Mouse (Mus musculus) limb, embryonic 12.5 days (tissue): ENCODE measurements around the gene Lmod1. TPM values are rescaled to one million over a fixed set of nuclear protein-coding genes. Genes with fewer than 3 reads are reported as not detected.

Source experiments
- ATAC-seq: fragments of 200-750 bp; cut with Nextera tagmentation; 2 replicates; pipeline ENCODE4 v1.8.0; 2017; ENCODE audit warnings: low read depth, moderate TSS enrichment; ENCODE audit not compliant: insufficient number of reproducible peaks, insufficient read depth, low FRiP score, low TSS enrichment
- H3K27ac ChIP-seq: fragments of 300-500 bp; sonication (generic); 2 replicates; pipeline ENCODE4 v1.5.1; 2016; ENCODE audit warnings: mild to moderate bottlenecking, moderate library complexity
- H3K27me3 ChIP-seq: fragments of 300-500 bp; sonication (generic); 2 replicates; pipeline ENCODE4 v1.6.1; 2016; ENCODE audit warnings: mild to moderate bottlenecking, moderate library complexity
- H3K36me3 ChIP-seq: fragments of 300-500 bp; sonication (generic); 2 replicates; pipeline ENCODE4 v1.6.1; 2016; ENCODE audit warnings: mild to moderate bottlenecking, moderate library complexity
- H3K4me1 ChIP-seq: fragments of 300-500 bp; sonication (generic); replicated peaks from 2 replicates; pipeline ENCODE4 v1.6.1; 2016
- H3K4me2 ChIP-seq: fragments of 300-500 bp; sonication (generic); 2 replicates; pipeline ENCODE4 v1.6.1; 2016; ENCODE audit warnings: mild to moderate bottlenecking, moderate library complexity
- H3K4me3 ChIP-seq: fragments of 300-500 bp; sonication (generic); replicated peaks from 2 replicates; pipeline ENCODE4 v1.5.1; 2016; ENCODE audit warnings: mild to moderate bottlenecking
- H3K9ac ChIP-seq: fragments of 300-500 bp; sonication (generic); replicated peaks from 2 replicates; pipeline ENCODE4 v1.6.1; 2016; ENCODE audit warnings: mild to moderate bottlenecking, moderate library complexity
- H3K9me3 ChIP-seq: fragments of 300-500 bp; sonication (generic); 2 replicates; pipeline ENCODE4 v1.6.1; 2016; ENCODE audit warnings: mild to moderate bottlenecking, moderate library complexity
- WGBS: fragments of 180-500 bp; shearing (Covaris S2); methylation state at CpG from one replicate; pipeline ENCODE4 v1.1.7; 2016; 5-methylcytosine and 5-hydroxymethylcytosine counted together
- polyA plus RNA-seq: library from polyadenylated mRNA; unstranded; fragments of >200 nt; fragmentation: Nextera tagmentation; extraction: Ambion mirVana; gene quantifications from 2 replicates; pipeline ENCODE4 v1.2.1, GENCODE M21; 2016

Lmod1 gene
- polyA plus RNA-seq, 1 experiment from 2014 or later, result 0.29 TPM

DNA sequence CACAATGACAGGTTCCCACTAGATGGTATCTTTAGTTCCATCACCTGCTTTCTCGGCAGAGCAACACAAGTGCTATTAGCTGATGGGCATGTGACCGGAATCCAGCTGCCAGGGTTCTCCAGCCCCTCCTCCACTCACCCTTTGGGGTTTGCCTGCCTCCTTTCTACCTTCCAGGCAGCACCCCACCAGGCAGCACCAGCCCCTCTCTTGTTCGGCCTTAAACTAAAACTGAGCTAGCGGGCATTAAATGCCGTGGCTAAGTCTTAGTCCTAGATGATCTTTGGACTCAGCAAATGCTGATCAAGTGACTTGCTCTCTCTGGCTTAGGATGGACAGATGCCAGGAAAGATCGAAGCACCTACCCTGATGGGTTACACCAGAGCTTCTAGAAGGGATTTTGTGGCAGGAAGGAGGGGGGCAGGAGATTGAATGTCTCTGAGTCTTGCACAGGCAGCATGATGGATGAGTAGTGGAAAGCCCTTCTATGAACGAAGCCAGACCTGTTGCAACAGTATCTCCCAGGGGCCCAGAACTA is 1.2 kb upstream of the Lmod1 start:
- Histone ChIP-seq H3K36me3 (no peaks in the 10 kb centered on the region), H3K9ac (no peak overlapping the region), H3K4me3 (no peak overlapping the region), H3K4me2 (no peak overlapping the region), H3K27ac (no peak overlapping the region), H3K27me3 (peaks cover 11% of the 10 kb centered on the region; the same call in 1 of the 2 replicates), H3K4me1 (peaks cover 17% of the 10 kb centered on the region), H3K9me3 (no peaks in the 10 kb centered on the region)
- 80% methylated on average over 7 of the region's 7 CpGs for WGBS
- ATAC-seq, result no peak

DNA sequence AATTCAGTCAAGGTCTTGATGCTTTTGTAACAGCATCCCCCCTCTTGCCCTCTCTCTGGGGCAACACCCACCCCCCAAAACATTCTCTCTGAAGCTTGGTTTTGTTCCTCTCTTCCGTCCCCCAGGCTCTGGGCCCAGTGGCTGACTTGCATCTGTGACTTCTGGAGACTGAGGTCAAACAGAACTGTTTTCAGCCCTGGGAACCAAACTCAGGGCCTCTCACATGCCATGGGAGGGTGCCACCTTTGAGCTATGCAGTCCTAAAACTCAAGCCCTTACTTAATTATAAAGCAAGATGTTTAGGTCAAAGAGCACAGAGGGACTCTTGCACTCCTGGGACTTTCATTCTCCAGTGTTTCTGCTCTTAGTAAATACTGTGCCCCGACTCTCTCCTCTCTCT is 1.3 kb downstream of the Lmod1 start:
- Histone ChIP-seq H3K27me3 (peaks cover 15% of the 10 kb centered on the region), H3K9ac (no peak overlapping the region), H3K4me2 (no peak overlapping the region), H3K27ac (no peak overlapping the region), H3K36me3 (no peaks in the 10 kb centered on the region), H3K9me3 (no peaks in the 10 kb centered on the region), H3K4me1 (peaks cover 21% of the 10 kb centered on the region), H3K4me3 (no peak overlapping the region)
- whole genome bisulfite sequencing, result 82% methylated on average over 2 of the region's 2 CpGs
- no peak for ATAC-seq

DNA sequence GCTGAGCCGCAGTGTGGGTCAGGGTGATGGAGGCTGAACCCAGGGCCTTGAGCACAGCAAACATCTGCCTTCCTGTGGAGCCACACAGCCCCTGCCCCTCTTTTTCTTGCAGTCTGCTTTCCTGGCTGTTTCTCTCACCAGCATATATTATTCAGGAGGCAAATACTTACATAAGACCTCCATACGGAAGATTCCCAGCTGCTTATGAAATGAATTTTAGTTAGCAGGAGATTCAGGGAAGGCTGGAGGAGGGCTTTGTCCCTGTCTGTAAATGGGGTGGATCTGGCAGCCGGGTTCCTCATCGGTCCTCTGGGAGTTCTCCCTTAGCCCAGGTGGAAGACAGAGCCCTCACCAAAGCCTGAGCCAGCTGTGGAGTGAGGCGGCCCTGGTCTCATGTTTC is 3.8 kb downstream of the Lmod1 start:
- Histone ChIP-seq H3K4me3 (no peak overlapping the region), H3K4me1 (peaks cover 21% of the 10 kb centered on the region), H3K27ac (no peak overlapping the region), H3K9me3 (no peaks in the 10 kb centered on the region), H3K36me3 (no peaks in the 10 kb centered on the region), H3K27me3 (peaks cover 4% of the 10 kb centered on the region; the same call in 1 of the 2 replicates), H3K4me2 (no peak overlapping the region), H3K9ac (no peak overlapping the region)
- ATAC-seq, result no peak
- WGBS, result 60% methylated on average over 5 of the region's 5 CpGs

DNA sequence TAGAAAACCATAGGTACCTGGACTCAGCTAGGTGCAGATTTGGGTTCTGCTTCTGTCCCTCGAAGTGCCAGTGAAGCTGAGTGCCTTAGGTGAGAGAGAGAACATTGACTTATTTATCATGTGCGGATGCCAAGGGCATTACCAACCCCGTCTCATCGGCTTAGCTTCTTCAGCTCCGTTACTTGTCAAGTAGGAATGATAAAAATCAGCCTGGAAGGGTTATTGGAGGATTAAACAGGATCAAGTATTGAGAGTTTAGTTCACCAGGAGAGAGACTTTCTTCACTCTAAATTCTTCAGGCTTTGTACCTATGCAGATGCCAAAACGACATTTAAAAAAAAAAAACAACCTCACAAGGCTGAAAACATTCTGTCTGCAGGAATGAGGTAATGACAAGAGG is 6.0 kb downstream of the Lmod1 start:
- ATAC-seq, result no peak
- WGBS, result 64% methylated on average over 6 of the region's 6 CpGs
- H3K9ac ChIP-seq, result no peak overlapping the region
- no peak overlapping the region for H3K4me3 ChIP-seq
- peaks cover 4% of the 10 kb centered on the region; the same call in 1 of the 2 replicates for H3K27me3 ChIP-seq
- no peaks in the 10 kb centered on the region for H3K9me3 ChIP-seq
- H3K27ac ChIP-seq, result no peak overlapping the region
- no peaks in the 10 kb centered on the region for H3K36me3 ChIP-seq
- peaks cover 5% of the 10 kb centered on the region; the same call in 1 of the 2 replicates for H3K4me1 ChIP-seq
- no peak overlapping the region for H3K4me2 ChIP-seq

DNA sequence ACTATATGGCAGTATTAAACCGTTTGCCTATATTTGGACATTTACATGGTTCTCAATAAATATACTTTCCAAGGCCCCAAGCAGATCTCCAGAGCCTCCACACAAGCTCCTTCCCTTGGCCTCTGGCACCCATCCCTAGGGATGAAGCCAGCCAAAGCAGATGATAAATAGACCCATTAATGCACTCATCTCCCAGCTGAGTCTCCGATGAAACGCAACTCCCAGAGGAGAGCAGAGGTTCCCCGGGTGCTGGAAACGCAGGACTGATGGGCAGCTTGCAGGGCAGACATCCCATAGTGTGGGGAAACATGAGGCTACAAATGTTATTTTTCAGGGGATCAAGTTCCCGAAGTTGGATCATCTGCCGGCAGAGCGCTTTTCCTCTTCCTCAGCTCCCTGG is 17.3 kb downstream of the Lmod1 start:
- Histone ChIP-seq H3K27me3 (no peaks in the 10 kb centered on the region), H3K4me2 (no peak overlapping the region), H3K4me3 (no peak overlapping the region), H3K9me3 (no peaks in the 10 kb centered on the region), H3K9ac (no peak overlapping the region), H3K4me1 (no peaks in the 10 kb centered on the region), H3K36me3 (no peaks in the 10 kb centered on the region), H3K27ac (no peak overlapping the region)
- no peak for ATAC-seq
- 82% methylated on average over 8 of the region's 8 CpGs for WGBS

DNA sequence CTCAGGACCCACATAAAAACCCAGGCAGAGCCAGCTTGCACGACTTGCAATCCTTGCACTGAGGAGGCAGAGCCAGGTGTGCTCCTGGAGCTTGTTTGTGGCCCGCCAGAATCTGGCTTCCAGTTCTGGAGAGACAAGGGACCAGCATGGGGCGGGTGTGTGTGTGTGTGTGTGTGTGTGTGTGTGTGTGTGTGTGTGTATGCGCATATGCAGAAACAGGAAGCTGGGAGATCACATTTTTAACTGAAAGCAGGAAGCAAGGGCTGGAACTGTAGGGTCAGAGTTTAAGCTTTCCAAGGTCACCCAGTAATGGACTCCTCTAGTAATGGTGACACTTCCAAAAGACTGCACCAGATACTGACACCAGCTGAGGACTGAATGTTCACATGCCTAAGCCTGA is 19.4 kb downstream of the Lmod1 start:
- no peaks in the 10 kb centered on the region for H3K27me3 ChIP-seq
- H3K9me3 ChIP-seq, result no peaks in the 10 kb centered on the region
- H3K9ac ChIP-seq, result no peak overlapping the region
- H3K36me3 ChIP-seq, result no peaks in the 10 kb centered on the region
- WGBS, result 55% methylated on average over 4 of the region's 4 CpGs
- no peak for ATAC-seq
- H3K4me1 ChIP-seq, result peaks cover 3% of the 10 kb centered on the region; the same call in 1 of the 2 replicates
- H3K4me3 ChIP-seq, result no peak overlapping the region
- no peak overlapping the region for H3K4me2 ChIP-seq
- H3K27ac ChIP-seq, result no peak overlapping the region

DNA sequence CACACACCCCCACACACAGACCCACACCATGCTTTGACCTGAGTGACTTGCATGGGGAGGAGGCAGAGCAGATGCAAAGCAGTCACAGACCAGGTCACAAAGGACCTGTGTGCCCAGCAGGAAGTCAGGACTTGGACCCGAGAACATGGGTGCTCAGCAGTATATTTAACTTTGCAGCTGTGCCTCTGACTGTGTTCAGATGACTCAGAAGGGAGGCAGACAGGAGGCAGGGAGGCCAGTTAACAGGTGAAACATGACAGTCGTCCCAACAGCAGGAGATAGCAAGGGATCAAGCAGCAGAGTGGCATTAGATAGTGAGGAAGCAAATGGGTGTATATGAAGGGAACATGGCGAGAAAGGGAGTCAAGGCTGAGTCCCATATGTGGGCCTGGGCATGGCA is 22.3 kb downstream of the Lmod1 start:
- ATAC-seq, result no peak
- Histone ChIP-seq H3K9me3 (no peaks in the 10 kb centered on the region), H3K9ac (no peak overlapping the region), H3K36me3 (no peaks in the 10 kb centered on the region), H3K4me2 (no peak overlapping the region), H3K27ac (no peak overlapping the region), H3K4me3 (no peak overlapping the region), H3K4me1 (peaks cover 3% of the 10 kb centered on the region; the same call in 1 of the 2 replicates), H3K27me3 (no peaks in the 10 kb centered on the region)
- WGBS, result 76% methylated on average over 3 of the region's 3 CpGs

DNA sequence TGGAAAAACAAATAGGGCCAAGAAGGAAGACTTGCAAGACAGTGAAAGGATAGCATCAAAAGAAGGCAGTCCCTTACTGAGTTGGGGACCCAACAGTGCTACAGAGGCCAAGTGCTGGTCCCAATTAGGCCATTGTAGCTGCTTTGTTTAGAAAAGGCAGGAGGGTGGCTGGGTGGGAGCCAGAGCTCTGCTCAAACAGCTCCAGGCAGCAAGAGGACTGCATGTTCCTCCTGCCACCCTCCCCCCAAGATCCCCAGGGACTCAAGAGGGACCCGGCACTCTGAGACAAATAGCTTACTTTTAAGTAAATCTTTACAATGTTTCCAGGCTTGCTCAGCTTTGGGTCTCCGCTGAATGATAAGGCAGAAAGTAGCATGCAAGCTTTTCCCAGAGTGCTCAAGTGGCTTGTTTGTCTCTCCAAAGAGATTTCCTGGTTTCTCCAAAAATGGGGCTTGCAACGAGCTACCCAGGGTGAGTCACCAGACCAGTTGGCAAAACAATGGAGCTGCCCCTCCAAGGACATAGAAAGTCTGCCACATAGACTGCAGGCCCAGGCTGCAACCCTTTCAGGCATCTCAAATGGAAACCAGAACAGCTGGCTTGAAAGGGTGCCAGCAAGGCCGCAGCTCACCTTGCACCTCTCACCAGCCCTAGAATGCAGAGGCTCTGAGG is 23.0 kb downstream of the Lmod1 start:
- Histone ChIP-seq H3K4me3 (no peak overlapping the region), H3K36me3 (no peaks in the 10 kb centered on the region), H3K27ac (no peak overlapping the region), H3K9me3 (no peaks in the 10 kb centered on the region), H3K4me1 (peaks cover 3% of the 10 kb centered on the region; the same call in 1 of the 2 replicates), H3K9ac (no peak overlapping the region), H3K27me3 (no peaks in the 10 kb centered on the region), H3K4me2 (no peak overlapping the region)
- ATAC-seq, result no peak
- 55% methylated on average over 4 of the region's 4 CpGs for WGBS

DNA sequence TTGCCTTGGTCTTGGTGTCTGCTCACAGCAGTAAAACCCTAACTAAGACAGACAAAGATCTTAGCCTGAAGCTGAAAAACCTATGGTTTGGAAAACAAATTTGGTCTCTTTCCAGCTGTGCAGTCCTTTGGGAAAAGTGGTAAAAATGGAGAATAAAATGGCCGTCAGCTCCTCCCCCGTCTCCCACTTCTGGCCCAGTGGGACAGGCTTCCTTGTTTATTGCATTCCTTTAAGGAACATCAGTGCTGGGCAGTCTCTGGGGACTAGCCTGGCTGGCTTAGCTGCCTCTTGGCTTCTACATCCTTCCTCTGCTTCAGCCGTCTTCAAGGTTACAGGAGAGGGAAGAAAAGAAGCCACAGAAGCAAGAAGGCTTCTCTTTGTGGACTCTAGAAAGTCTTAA is 27.3 kb downstream of the Lmod1 start:
- WGBS, result 53% methylated on average over 3 of the region's 3 CpGs
- no peak for ATAC-seq
- peaks cover 3% of the 10 kb centered on the region; the same call in 1 of the 2 replicates for H3K4me1 ChIP-seq

DNA sequence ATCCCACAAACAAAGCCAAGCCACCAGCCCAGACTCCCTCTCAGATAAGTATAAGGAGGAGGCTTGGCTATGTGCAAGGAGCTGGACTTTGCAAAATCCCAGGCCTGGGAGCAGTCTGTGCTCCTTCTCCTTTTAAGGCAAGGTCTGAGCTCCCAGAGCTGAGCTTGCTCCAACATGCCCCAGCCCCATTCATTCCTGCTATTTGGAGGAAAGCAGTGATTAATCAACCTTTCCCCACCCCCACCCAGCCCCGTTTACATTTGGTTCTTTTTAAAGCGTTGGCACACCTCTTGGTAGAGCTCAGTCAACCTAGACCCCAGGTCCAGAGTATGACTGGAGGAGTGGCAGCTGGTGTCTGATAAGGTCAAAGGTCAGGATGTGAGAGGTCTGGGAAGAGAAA is 34.5 kb downstream of the Lmod1 start:
- 11% methylated on average over 2 of the region's 2 CpGs for WGBS
- H3K9me3 ChIP-seq, result peaks cover 5% of the 10 kb centered on the region; the same call in 1 of the 2 replicates

More for the DNA sequence above, 27.3 kb downstream of the Lmod1 start:
- Histone ChIP-seq H3K9me3 (no peaks in the 10 kb centered on the region), H3K9ac (no peak overlapping the region), H3K27ac (no peak overlapping the region), H3K4me2 (no peak overlapping the region), H3K4me3 (no peak overlapping the region), H3K27me3 (no peaks in the 10 kb centered on the region), H3K36me3 (no peaks in the 10 kb centered on the region)

DNA sequence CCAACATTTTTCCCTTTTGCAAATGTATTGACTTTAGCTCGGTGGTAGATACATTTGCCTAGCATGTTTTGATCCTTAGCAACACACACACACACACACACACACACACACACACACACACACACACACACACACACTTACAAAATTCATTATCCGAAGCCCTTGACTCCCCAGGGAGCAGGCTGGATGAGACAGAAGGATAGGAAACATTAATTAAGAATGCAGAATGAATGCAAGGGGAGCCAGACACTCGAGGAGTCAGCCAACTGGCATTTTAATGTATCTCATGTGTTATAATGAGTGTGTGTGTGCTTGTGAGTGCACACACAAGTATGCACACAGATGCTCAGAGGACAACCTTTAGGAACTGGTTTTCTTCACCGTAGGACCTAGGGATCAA is 36.9 kb downstream of the Lmod1 start:
- Histone ChIP-seq H3K9ac (no peak overlapping the region), H3K27ac (no peak overlapping the region), H3K9me3 (peaks cover 5% of the 10 kb centered on the region; the same call in 1 of the 2 replicates), H3K4me1 (no peaks in the 10 kb centered on the region), H3K4me2 (no peak overlapping the region), H3K36me3 (no peaks in the 10 kb centered on the region), H3K27me3 (no peaks in the 10 kb centered on the region), H3K4me3 (no peak overlapping the region)
- ATAC-seq, result no peak
- WGBS, result 87% methylated on average over 4 of the region's 4 CpGs

More for the DNA sequence above, 34.5 kb downstream of the Lmod1 start:
- H3K4me2 ChIP-seq, result no peak overlapping the region
- H3K27ac ChIP-seq, result no peak overlapping the region
- no peak overlapping the region for H3K4me3 ChIP-seq
- H3K9ac ChIP-seq, result no peak overlapping the region
- no peak for ATAC-seq
- no peaks in the 10 kb centered on the region for H3K27me3 ChIP-seq
- H3K36me3 ChIP-seq, result no peaks in the 10 kb centered on the region
- H3K4me1 ChIP-seq, result no peaks in the 10 kb centered on the region

DNA sequence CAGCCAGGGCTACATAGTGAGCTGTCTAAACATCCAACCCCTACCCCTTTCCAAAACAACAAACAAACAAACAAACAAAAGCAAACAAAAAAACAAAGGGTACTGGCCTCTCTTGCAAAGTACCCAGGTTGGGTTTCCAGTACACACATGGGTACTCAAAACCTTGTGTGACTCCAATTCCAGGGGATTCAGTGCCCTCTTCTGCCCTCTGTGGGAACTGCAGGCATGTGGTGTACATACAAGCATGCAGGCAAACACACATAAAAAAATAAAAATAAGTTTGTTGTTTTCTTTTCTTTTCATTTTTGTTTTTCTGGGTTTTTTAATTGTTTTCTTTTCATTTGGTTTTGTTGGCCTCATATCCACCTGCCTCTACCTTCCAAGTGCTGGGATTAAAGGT is 37.5 kb downstream of the Lmod1 start:
- no peak for ATAC-seq
- H3K9me3 ChIP-seq, result peaks cover 5% of the 10 kb centered on the region; the same call in 1 of the 2 replicates

More for the DNA sequence above, 37.5 kb downstream of the Lmod1 start:
- Histone ChIP-seq H3K36me3 (no peaks in the 10 kb centered on the region), H3K4me3 (no peak overlapping the region), H3K4me1 (no peaks in the 10 kb centered on the region), H3K27me3 (no peaks in the 10 kb centered on the region), H3K4me2 (no peak overlapping the region), H3K27ac (no peak overlapping the region), H3K9ac (no peak overlapping the region)
